Mouse (Mus musculus): ENCODE data around the gene Commd9.

Commd9 gene

GRCm38 (mm10) chr2:101909326-101910080 lies 23.5 kb downstream of the Commd9 start:
- no peak for DNase-seq (ENCODE audit: low read depth)

GRCm38 (mm10) chr2:101918518-101918917 lies 32.5 kb downstream of the Commd9 start:
- no peak for DNase-seq (ENCODE audit: low read depth)

GRCm38 (mm10) chr2:101920136-101920554 lies 34.1 kb downstream of the Commd9 start:
- DNase-seq (ENCODE audit: low read depth) = no peak

GRCm38 (mm10) chr2:101922302-101922701 lies 36.3 kb downstream of the Commd9 start:
- DNase-seq (ENCODE audit: low read depth) = no peak

- DNase-seq (ENCODE audit: low read depth) = no peak
These were observed 37.1 kb downstream of the Commd9 start for GRCm38 (mm10) chr2:101923181-101923580.

- no peak for DNase-seq (ENCODE audit: low read depth)
These were observed 39.1 kb downstream of the Commd9 start for GRCm38 (mm10) chr2:101925183-101925582.

GRCm38 (mm10) chr2:101925591-101926188 lies 39.6 kb downstream of the Commd9 start:
- DNase-seq (ENCODE audit: low read depth) = no peak

GRCm38 (mm10) chr2:101932169-101932936 lies 46.3 kb downstream of the Commd9 start:
- no peak for DNase-seq (ENCODE audit: low read depth)

GRCm38 (mm10) chr2:101933301-101933700 lies 47.3 kb downstream of the Commd9 start:
- DNase-seq (ENCODE audit: low read depth) = no peak

GRCm38 (mm10) chr2:101935006-101935405 lies 49.0 kb downstream of the Commd9 start:
- no peak for DNase-seq (ENCODE audit: low read depth)

GRCm38 (mm10) chr2:101950716-101951520 lies 64.9 kb downstream of the Commd9 start:
- no peak for DNase-seq (ENCODE audit: low read depth)
